Mouse (Mus musculus) liver (tissue): ENCODE data around the gene Abca4.

ENCODE experiments used
- DNase-seq: peaks from one replicate; pipeline ENCODE4 v3.0.0-alpha.2; 2020; ENCODE audit warnings: mixed read lengths

Gene Abca4

GRCm38 (mm10) chr3:122173526-122174150 lies 129.4 kb downstream of the Abca4 start:
- DNase-seq: no peak

GRCm38 (mm10) chr3:122176018-122176417 lies 131.8 kb downstream of the Abca4 start:
- no peak for DNase-seq

DNA sequence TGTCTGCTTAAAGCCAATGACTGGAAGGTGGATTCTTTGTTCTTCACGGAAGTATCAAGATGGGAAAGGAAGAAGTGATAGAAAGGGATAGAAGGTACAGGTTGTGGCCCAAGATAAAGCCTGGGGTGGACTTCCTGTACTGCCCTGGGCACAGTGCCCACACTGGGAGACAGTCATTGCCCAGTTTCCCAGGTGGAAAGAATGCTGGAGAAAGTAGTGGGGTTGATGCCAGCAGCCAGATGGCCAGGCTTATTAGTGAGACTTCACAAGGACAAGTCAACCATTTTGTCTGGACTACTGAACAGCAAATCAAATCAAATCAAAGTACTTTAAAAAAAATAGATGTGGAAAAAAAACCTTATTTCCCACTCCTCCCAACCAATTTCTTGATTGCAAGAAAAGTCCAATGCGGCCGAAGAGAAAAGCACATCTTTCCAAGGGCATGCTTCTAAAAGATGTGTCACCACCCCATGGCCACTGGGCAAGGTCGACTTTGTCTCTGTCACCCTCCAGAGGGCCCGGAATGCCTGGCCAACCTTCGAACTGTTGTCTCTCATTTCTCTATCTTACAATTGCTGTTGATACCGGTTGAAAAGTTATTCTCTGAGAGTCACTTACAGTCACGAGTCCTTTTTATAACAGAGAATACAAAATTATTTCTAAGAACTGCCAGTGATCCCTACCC lies 132.6 kb downstream of the Abca4 start:
- DNase-seq: no peak

DNA sequence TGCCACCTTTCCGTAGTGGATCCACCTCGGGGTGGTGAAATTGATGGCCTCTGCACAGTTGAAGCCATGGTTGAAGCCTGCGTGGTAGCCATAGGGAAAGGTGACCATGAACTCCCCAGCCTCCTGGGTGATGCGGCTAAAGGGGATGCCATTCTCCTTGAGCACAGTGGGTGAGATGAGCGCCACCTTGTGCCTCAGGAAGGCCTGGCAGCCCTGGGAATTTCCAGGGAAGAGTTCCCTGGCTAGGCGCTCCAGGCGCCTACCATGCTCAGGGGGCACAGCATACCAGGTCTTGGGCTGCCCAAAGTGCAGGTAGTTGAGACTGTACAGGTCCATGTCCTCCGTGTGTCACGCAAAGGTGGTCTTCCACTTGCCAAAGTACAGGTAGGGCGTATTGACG lies 139.9 kb downstream of the Abca4 start:
- DNase-seq: peak; percentile 17

DNA sequence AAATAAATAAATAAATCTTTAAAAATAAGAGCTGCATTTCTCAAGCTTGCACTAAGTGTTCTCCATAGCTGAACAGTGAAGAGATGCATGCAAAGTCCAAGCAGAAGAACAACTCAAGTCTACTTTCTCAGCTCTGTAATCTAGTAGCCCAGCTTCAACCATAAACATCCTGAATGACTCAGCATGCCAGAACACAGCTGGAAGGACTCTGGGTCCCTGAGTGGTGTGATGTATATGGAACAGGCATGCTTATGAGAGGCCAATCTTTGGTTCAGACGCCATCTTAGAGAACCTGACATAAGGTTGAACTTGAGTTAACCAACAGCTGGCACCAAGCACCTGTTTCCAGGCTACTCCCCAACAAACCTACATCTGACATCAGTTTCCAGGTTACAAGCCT lies 142.7 kb downstream of the Abca4 start:
- peak; percentile 6 for DNase-seq

- DNase-seq: no peak
Measured at GRCm38 (mm10) chr3:122196621-122197298, 152.5 kb downstream of the Abca4 start.

DNA sequence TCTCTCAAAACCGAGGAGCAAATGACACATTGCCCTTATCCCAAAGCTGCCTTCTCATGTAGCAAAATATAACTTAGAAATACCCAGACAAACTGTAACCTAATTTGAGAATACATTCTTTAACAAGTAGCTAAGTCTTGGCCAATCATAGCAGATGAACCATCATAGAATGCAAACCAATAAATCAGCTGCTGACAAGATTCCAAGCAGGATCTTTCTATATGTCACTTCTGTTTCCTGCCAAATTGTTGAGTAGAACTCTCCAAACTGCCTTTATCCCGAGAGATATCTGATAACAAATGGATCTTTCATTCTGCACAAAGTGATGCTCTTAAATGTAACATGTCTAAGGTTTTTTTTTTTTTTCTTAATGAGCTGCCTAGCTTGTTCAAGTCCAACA lies 154.3 kb downstream of the Abca4 start:
- DNase-seq: no peak

GRCm38 (mm10) chr3:122198966-122199381 lies 154.7 kb downstream of the Abca4 start:
- DNase-seq: peak; percentile 27

DNA sequence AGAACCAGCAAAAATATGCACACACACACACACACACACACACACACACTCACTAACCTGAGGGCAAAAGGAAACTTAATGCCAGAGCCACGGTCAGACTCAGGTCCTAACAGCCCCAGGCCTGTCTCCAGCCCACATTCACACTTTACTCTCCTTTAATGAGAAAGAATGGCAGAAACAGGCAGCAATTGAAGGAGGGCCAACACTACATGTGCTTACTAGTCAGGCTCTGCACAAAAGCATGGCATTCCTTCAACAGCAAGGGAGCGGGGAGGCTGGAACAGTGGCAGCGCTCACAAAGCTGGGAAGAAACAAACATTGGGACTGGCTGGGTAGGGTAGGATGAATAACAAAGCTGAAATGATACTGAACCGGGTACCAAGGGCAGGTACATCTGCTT lies 155.4 kb downstream of the Abca4 start:
- DNase-seq: no peak

DNA sequence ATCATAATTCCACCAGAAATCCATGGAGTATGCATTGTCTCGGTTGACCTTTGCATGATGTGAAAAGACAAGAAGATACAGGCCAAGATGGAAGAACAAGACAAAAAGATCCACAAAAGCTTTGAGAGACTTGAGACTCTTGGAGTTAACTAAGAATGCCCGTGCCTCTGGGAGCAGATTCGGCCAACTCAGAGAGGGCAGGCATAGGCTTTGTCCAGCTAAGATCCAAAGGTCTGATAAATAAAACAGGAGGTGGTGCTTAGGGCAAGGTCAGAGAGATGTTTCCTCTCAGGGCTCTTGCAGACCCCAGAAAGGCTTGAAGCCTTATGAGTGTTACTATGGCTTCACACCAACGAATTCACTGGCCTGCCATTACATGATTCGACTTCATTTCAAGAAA lies 155.8 kb downstream of the Abca4 start:
- no peak for DNase-seq

DNA sequence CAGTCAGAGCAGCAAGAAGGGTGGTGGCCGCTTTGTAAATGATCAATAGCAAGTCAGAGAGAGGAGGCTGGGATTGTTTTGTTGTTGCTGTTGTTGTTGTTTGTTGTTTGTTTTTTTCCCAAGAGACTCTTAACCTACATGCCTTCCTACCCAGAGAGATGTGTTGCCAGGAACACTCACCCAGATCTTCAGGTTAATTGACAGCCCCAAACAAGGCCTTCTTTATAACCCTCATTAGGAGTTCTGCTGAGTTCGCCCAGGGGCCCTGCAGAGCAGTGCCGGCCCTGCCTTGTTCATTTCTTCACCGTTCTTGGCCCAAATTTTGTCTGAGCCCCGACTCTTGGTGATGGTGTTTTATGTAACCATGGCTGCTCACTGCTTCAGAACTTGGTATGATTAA lies 156.2 kb downstream of the Abca4 start:
- DNase-seq: no peak

- DNase-seq: no peak
Measured at GRCm38 (mm10) chr3:122202307-122202732, 158.1 kb downstream of the Abca4 start.

DNA sequence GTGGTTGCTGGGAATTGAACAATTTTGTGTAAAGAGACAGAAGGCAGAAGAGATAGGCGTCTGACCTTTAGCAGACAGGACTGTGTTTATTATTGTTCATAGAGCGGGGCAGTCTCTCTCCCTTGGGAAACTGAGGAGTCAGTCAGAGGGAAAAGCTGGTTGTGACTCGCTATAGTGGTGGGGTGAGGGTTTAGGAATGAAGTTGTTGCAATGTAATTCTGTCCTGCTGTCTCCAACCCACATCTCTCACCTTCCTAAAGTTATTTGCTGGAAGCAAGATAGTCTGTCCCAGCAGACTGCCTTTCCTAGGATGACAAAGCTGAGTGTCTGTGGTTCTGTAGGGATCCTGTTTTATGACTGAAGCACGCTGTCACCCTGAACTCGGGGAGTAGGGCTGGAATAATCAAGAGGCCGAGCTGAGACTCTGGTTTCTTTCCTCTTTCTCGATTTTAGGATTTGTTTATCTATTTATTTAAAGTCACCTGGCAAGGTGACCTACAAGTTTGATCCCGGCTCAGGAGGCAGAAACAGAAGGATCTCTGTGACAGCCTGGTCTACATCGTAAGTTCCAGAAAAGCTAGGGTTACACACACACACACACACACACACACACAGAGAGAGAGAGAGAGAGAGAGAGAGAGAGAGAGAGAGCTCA lies 159.6 kb downstream of the Abca4 start:
- no peak for DNase-seq

DNA sequence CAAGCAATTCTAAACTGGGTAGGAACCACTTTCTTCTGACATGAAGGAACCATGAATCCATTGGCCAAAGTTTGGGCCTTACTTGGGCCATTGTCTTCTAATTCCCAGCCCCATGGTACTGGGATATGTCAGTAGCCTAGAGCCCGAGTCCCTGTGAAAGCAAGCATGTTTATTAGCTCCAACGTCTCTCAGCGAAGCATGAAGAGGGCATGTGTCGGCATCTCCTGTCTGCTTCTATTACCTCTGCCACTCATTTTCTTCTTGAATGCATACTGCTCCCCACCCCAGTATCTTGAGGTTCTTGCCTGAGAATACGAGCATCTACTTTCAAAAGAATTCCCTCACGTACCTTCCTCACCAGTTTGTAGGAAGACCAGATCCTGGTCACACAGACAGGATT lies 161.5 kb downstream of the Abca4 start:
- DNase-seq: no peak

GRCm38 (mm10) chr3:122206279-122207070 lies 162.2 kb downstream of the Abca4 start:
- DNase-seq: peak; percentile 11

DNA sequence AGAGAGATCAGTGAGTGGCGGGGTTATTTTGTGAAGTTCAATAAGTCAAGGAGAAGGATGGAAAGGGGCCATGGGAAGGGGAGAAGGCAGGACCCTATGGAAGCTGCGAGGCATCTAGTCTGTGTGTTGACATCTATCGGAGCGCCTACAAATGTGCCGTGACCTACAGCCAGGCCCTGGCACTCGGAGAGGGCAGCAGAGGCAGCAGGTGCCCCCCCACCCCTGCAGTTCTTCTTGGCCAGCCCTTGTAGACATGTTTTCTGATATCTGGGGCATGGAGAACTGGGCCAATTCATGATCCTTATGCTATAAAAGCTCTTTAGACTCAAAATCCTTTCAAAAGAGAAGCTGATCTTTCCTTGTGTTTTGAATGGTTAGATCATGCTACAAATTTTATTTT lies 163.5 kb downstream of the Abca4 start:
- no peak for DNase-seq

GRCm38 (mm10) chr3:122208296-122209225 lies 164.3 kb downstream of the Abca4 start:
- no peak for DNase-seq

GRCm38 (mm10) chr3:122209511-122209910 lies 165.3 kb downstream of the Abca4 start:
- DNase-seq: no peak

DNA sequence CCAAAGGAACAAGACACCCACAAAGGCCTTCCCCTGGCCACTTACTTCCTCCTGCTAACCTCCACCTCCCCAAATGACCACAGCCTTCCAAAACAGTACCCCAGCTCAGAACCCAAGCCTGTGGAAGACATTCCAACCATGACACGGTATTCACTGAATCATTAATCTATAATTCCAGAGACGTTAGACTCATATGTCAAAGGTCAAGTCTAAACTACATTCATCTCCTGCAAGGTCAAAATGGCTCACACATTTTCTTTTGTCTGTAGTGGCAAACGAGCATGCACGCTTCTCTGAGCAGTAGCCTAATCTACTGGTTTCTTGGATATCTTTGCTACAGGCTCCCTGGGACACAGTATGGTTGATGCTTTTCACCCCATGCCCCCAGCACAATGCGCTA lies 166.2 kb downstream of the Abca4 start:
- no peak for DNase-seq

DNA sequence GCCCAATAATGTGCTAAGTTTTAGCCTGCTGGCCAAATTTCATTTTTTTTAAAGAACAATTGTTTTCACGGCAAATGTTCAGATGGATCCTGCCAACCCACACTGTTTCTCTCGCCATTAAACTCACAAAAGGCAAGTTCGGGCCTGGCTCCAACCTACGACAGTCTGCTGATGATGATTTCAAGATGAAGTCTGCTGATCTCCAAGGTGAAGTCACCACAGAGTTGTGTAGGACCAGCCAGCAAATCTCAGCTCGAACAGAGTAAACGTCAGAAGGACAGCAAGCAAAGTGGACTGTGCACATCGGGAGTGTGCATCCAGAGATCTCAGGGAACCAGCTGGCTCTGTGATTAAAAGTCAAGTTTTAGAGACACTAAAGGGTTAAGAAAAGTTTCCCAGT lies 166.6 kb downstream of the Abca4 start:
- DNase-seq: no peak

GRCm38 (mm10) chr3:122211446-122212125 lies 167.3 kb downstream of the Abca4 start:
- DNase-seq: no peak
